Mouse (Mus musculus): ENCODE measurements at regions not wholly inside any gene's neighbourhood (a gene's known extent, or its start where the extent isn't known, plus 50 kb on each side); places are given as distances from the start of the nearest gene placed in this dataset.

- TF ChIP-seq GATA1 (IDR thresholded peaks at IDR 0.05; ENCODE audit: borderline replicate concordance, low read length) (no peak), CTCF (IDR thresholded peaks at IDR 0.05; ENCODE audit: low read depth, low read length) (no peak)
Observed at GRCm38 (mm10) chr2:159734576-159734975, 599.4 kb downstream of the Gm826 start.

Measured in G1E (cell line).